Mouse (Mus musculus): ENCODE results near the gene Cd163. TPM values are rescaled to one million over a fixed set of nuclear protein-coding genes. Genes with fewer than 3 reads are reported as not detected.
"Not testable (repeated sequence)": the region's sequence is repeated elsewhere in the genome, so short reads cannot be mapped to it uniquely, and the experiment has no call there.

The Cd163 gene
- polyA plus RNA-seq (2015; fragmentation: Nextera tagmentation; extraction: Ambion mirVana), result 0.07 and 0.11 TPM in 2 replicates

GRCm38 (mm10) chr6:124304356-124304755 is at the start of gene Cd163:
Gene Cd163, plus strand, starts transcription at chr6:124304656.
- no peak within 1 kb of the TSS for H3K9ac ChIP-seq
- no peaks in the 10 kb centered on the region for H3K9me3 ChIP-seq
- no peaks in the 10 kb centered on the region for H3K4me1 ChIP-seq (replicated peaks)
- no peak for ATAC-seq (ENCODE audit: low read depth)
- no peaks in the 10 kb centered on the region for H3K36me3 ChIP-seq
- H3K4me2 ChIP-seq, result no peak within 1 kb of the TSS
- no peaks in the 10 kb centered on the region for H3K27me3 ChIP-seq
- H3K27ac ChIP-seq (replicated peaks), result no peak within 1 kb of the TSS
- H3K4me3 ChIP-seq, result no peak within 1 kb of the TSS
- WGBS, result 93% methylated on average over 4 of the region's 4 CpGs

- Histone ChIP-seq H3K4me1 (replicated peaks) (no peaks in the 10 kb centered on the region), H3K4me2 (no peak overlapping the region), H3K9me3 (no peaks in the 10 kb centered on the region), H3K36me3 (no peaks in the 10 kb centered on the region), H3K27ac (replicated peaks) (no peak overlapping the region), H3K4me3 (no peak overlapping the region), H3K9ac (no peak overlapping the region), H3K27me3 (no peaks in the 10 kb centered on the region)
- WGBS, result 72% methylated on average over 6 of the region's 6 CpGs
- ATAC-seq (ENCODE audit: low read depth), result no peak
These were observed 48.6 kb upstream of the Cd163 start for GRCm38 (mm10) chr6:124255721-124256470.

- ATAC-seq (ENCODE audit: low read depth), result peak; percentile 87
- H3K9me3 ChIP-seq, result no peaks in the 10 kb centered on the region
- no peak overlapping the region for H3K4me3 ChIP-seq
- WGBS, result 22% methylated on average over 14 of the region's 14 CpGs
- no peak overlapping the region for H3K27ac ChIP-seq (replicated peaks)
- no peaks in the 10 kb centered on the region for H3K27me3 ChIP-seq
- H3K4me1 ChIP-seq (replicated peaks), result no peaks in the 10 kb centered on the region
- H3K36me3 ChIP-seq, result no peaks in the 10 kb centered on the region
- H3K4me2 ChIP-seq, result no peak overlapping the region
- no peak overlapping the region for H3K9ac ChIP-seq
These were observed 44.1 kb upstream of the Cd163 start for GRCm38 (mm10) chr6:124260198-124260931.

GRCm38 (mm10) chr6:124262696-124263095 is 41.8 kb upstream of the Cd163 start:
- Histone ChIP-seq H3K9me3 (no peaks in the 10 kb centered on the region), H3K27ac (replicated peaks) (no peak overlapping the region), H3K27me3 (no peaks in the 10 kb centered on the region), H3K9ac (no peak overlapping the region), H3K4me3 (no peak overlapping the region), H3K4me1 (replicated peaks) (no peaks in the 10 kb centered on the region), H3K4me2 (no peak overlapping the region), H3K36me3 (no peaks in the 10 kb centered on the region)
- WGBS, result 12% methylated on average over 3 of the region's 3 CpGs
- peak; percentile 70; the same call in 1 of the 2 replicates for ATAC-seq (ENCODE audit: low read depth)

GRCm38 (mm10) chr6:124273231-124273880 is 31.1 kb upstream of the Cd163 start:
- Histone ChIP-seq H3K4me2 (no peak overlapping the region), H3K27me3 (no peaks in the 10 kb centered on the region), H3K27ac (replicated peaks) (no peak overlapping the region), H3K9ac (no peak overlapping the region), H3K9me3 (no peaks in the 10 kb centered on the region), H3K4me3 (no peak overlapping the region), H3K4me1 (replicated peaks) (no peaks in the 10 kb centered on the region), H3K36me3 (no peaks in the 10 kb centered on the region)
- WGBS, result 76% methylated on average over 5 of the region's 5 CpGs
- ATAC-seq (ENCODE audit: low read depth), result no peak

- Histone ChIP-seq H3K27ac (replicated peaks) (no peak overlapping the region), H3K36me3 (no peaks in the 10 kb centered on the region), H3K4me1 (replicated peaks) (no peaks in the 10 kb centered on the region), H3K9ac (no peak overlapping the region), H3K27me3 (no peaks in the 10 kb centered on the region), H3K4me3 (no peak overlapping the region), H3K9me3 (no peaks in the 10 kb centered on the region), H3K4me2 (no peak overlapping the region)
- no peak for ATAC-seq (ENCODE audit: low read depth)
- 89% methylated on average over 5 of the region's 5 CpGs for WGBS
These were observed 26.8 kb upstream of the Cd163 start for GRCm38 (mm10) chr6:124277641-124278040.

GRCm38 (mm10) chr6:124278291-124278690 is 26.2 kb upstream of the Cd163 start:
- Histone ChIP-seq H3K4me2 (no peak overlapping the region), H3K9me3 (no peaks in the 10 kb centered on the region), H3K4me1 (replicated peaks) (no peaks in the 10 kb centered on the region), H3K36me3 (no peaks in the 10 kb centered on the region), H3K9ac (no peak overlapping the region), H3K4me3 (no peak overlapping the region), H3K27ac (replicated peaks) (no peak overlapping the region), H3K27me3 (no peaks in the 10 kb centered on the region)
- no peak for ATAC-seq (ENCODE audit: low read depth)
- WGBS, result 80% methylated on average over 5 of the region's 5 CpGs

- Histone ChIP-seq H3K4me1 (replicated peaks) (no peaks in the 10 kb centered on the region), H3K9ac (no peak overlapping the region), H3K27ac (replicated peaks) (no peak overlapping the region), H3K9me3 (no peaks in the 10 kb centered on the region), H3K4me3 (no peak overlapping the region), H3K36me3 (no peaks in the 10 kb centered on the region), H3K27me3 (no peaks in the 10 kb centered on the region), H3K4me2 (no peak overlapping the region)
- WGBS, result 87% methylated on average over 4 of the region's 4 CpGs
- ATAC-seq (ENCODE audit: low read depth), result no peak
These were observed 21.7 kb upstream of the Cd163 start for GRCm38 (mm10) chr6:124282731-124283130.

GRCm38 (mm10) chr6:124297378-124297777 is 7.1 kb upstream of the Cd163 start:
- WGBS, result 97% methylated on average over 5 of the region's 5 CpGs
- H3K36me3 ChIP-seq; ATAC-seq (ENCODE audit: low read depth); H3K4me3 ChIP-seq; H3K4me2 ChIP-seq; H3K4me1 ChIP-seq (replicated peaks); H3K9ac ChIP-seq; H3K27me3 ChIP-seq; H3K9me3 ChIP-seq; H3K27ac ChIP-seq (replicated peaks): not testable (repeated sequence)

GRCm38 (mm10) chr6:124301447-124302192 is 2.8 kb upstream of the Cd163 start:
- Histone ChIP-seq H3K36me3 (no peaks in the 10 kb centered on the region), H3K9ac (no peak overlapping the region), H3K27ac (replicated peaks) (no peak overlapping the region), H3K4me3 (no peak overlapping the region), H3K4me2 (no peak overlapping the region), H3K9me3 (no peaks in the 10 kb centered on the region), H3K4me1 (replicated peaks) (no peaks in the 10 kb centered on the region), H3K27me3 (no peaks in the 10 kb centered on the region)
- 88% methylated on average over 3 of the region's 3 CpGs for WGBS
- ATAC-seq (ENCODE audit: low read depth), result no peak

- Histone ChIP-seq H3K4me1 (replicated peaks) (no peaks in the 10 kb centered on the region), H3K9ac (no peak overlapping the region), H3K4me2 (no peak overlapping the region), H3K9me3 (no peaks in the 10 kb centered on the region), H3K4me3 (no peak overlapping the region), H3K36me3 (no peaks in the 10 kb centered on the region), H3K27ac (replicated peaks) (no peak overlapping the region), H3K27me3 (no peaks in the 10 kb centered on the region)
- 85% methylated on average over 8 of the region's 8 CpGs for WGBS
- ATAC-seq (ENCODE audit: low read depth), result no peak
These were observed 4.5 kb downstream of the Cd163 start for GRCm38 (mm10) chr6:124308935-124309334.

- H3K9ac ChIP-seq, result no peak overlapping the region
- ATAC-seq (ENCODE audit: low read depth), result no peak
- no peaks in the 10 kb centered on the region for H3K36me3 ChIP-seq
- no peak overlapping the region for H3K4me2 ChIP-seq
- no peaks in the 10 kb centered on the region for H3K27me3 ChIP-seq
- H3K4me1 ChIP-seq (replicated peaks), result no peaks in the 10 kb centered on the region
- no peak overlapping the region for H3K4me3 ChIP-seq
- H3K27ac ChIP-seq (replicated peaks), result no peak overlapping the region
- 87% methylated on average over 6 of the region's 6 CpGs for WGBS
- no peaks in the 10 kb centered on the region for H3K9me3 ChIP-seq
These were observed 7.8 kb downstream of the Cd163 start for GRCm38 (mm10) chr6:124312292-124312691.
